Mouse (Mus musculus) cortical plate, adult 2 months (tissue): ENCODE results near the gene Rfx5. TPM values are rescaled to one million over a fixed set of nuclear protein-coding genes. Genes with fewer than 3 reads are reported as not detected.
A peak's percentile ranks its signal among the peaks of the same experiment; 100 is the strongest.
"Not testable (repeated sequence)": the region's sequence is repeated elsewhere in the genome, so short reads cannot be mapped to it uniquely, and the experiment has no call there.

Experiments
- H3K27ac ChIP-seq: fragments of 200-500 bp; 2 replicates; pipeline ENCODE4 v1.5.1; 2012; ENCODE audit warnings: low read length, control low read depth, inconsistent platforms; ENCODE audit not compliant: insufficient read depth
- H3K4me1 ChIP-seq: fragments of 200-500 bp; 2 replicates; pipeline ENCODE4 v1.6.1; 2011; ENCODE audit warnings: low read length; ENCODE audit not compliant: control insufficient read depth, insufficient read depth
- H3K4me3 ChIP-seq: fragments of 200-500 bp; 2 replicates; pipeline ENCODE4 v1.5.1; 2011; ENCODE audit warnings: mild to moderate bottlenecking, low read length, control low read depth; ENCODE audit not compliant: insufficient read depth
- CTCF ChIP-seq: fragments of 200-500 bp; IDR thresholded peaks from 2 replicates; pipeline ENCODE4 v1.5.1; 2011; ENCODE audit warnings: mild to moderate bottlenecking, control low read depth, low read length; ENCODE audit not compliant: insufficient read depth; ENCODE audit errors: extremely low read depth
- POLR2A ChIP-seq: fragments of 200-500 bp; IDR thresholded peaks from 2 replicates; pipeline ENCODE4 v1.6.1; 2011; ENCODE audit warnings: mild to moderate bottlenecking, low read length, control low read depth; ENCODE audit not compliant: insufficient read depth; ENCODE audit errors: extremely low read depth
- polyA plus RNA-seq: library from polyadenylated mRNA; depleted of rRNA; stranded (reverse); fragments of >200 nt; gene quantifications from 2 replicates; pipeline ENCODE4 v1.2.3, GENCODE M21; 2012

The Rfx5 gene
- polyA plus RNA-seq, 1 experiment, result 24.3 TPM

DNA sequence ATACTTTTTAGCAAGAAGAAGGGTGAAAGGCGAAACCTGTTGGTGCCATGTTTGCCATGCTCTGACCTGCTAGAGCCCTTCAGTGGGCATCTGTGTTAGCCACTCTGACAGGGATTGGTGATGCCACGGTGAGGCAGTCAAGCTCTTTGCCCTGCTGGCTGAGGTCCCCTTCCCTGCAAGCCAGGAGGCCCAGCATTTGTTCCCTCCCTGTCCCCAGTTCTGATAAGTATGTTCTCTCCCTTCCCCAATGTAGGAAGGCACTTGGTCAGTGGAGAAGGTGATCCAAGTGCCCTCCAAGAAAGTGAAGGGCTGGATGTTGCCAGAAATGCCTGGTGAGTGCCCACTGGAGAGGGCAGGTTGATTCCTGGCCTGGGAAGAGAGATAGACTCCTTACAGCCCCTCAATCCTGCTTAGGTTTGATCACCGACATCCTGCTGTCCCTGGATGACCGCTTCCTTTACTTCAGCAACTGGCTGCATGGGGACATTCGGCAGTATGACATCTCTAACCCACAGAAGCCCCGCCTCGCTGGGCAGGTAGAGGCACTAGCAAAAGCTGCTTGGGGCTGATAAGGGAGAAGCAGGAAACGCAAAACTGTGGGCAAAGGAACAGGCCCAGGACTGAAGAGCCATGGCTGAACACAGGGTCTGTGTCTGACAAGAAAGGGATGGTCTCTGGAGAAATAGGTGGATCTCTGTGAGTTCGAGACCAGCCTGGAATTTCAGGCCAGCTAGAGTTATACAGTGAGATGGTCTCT, 11.5 kb upstream of the Rfx5 start:
- H3K4me3 ChIP-seq, H3K4me1 ChIP-seq: not testable (repeated sequence)

DNA sequence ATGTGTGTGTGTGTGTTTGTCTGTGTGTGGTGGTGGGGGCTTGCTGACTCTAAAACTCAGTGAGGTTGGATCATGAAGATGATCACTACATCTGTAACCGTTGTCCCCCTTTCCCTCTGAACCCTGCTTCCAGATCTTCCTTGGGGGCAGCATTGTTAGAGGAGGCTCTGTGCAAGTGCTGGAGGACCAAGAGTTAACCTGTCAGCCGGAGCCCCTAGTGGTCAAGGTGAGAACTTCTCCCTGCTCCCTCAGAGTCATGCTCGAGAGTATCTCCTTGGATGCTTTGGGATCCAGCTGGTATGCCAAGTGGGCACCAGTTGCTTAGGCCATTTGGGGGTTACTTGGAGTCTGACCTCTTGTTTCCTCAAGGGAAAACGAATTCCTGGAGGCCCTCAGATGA, 10.2 kb upstream of the Rfx5 start:
- H3K4me1 ChIP-seq, H3K27ac ChIP-seq, H3K4me3 ChIP-seq: not testable (repeated sequence)
- 0 out of 2 replicates have a peak, but pooled peaks have one; percentile 2 for TF ChIP-seq CTCF

More for the DNA sequence above, 11.5 kb upstream of the Rfx5 start:
- not testable (repeated sequence) for H3K27ac ChIP-seq

DNA sequence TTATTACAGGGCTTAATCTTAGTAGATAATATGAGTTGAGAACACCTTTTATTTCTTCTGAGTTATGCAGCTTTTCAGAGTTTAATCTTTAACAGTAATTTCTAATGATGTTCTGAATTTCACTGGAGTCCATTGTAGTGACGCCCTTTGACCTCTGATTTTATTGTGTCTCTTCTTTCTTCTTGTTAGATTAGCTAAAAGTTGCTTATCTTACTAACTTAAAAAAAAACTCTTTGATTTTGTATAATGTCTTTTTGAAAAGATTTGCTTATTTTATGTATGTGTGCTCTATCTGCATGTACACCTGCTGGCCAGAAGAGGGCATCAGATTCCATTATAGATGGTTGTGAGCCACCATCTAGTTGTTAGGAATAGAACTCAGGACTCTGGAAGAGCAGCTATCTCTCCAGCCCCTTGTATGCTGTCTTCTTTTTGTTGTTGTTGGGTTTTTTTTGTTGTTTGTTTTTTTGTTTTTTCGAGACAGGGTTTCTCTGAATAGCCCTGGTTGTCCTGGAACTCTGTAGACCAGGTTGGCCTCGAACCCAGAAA, 5.7 kb upstream of the Rfx5 start:
- no peaks in the 10 kb centered on the region for H3K4me1 ChIP-seq
- TF ChIP-seq CTCF, result peak; percentile 44; the same call in 1 of the 2 replicates
- TF ChIP-seq POLR2A, result no peak
- H3K4me3 ChIP-seq, result no peak overlapping the region
- H3K27ac ChIP-seq, result no peak overlapping the region

DNA sequence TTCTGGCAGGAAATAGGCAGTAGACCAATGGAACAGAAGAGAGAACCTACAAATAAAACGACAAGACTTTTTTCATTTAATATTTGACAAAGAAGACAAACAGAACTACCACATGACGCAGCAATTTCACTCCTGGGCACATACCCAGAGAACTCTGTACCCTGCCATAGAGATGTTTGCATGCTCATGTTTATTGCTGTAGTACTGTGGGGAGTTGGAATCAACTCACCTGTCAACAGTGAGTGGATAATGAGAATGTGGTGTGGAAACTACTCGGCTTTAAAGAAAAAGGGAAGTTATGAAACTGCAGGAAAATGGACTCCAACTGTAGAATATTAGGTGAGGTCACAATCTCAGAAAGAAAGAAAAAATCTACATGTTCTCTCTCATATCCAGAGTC, 4.2 kb upstream of the Rfx5 start:
- TF ChIP-seq CTCF (no peak), POLR2A (no peak)
- no peaks in the 10 kb centered on the region for H3K4me1 ChIP-seq
- no peak overlapping the region for H3K27ac ChIP-seq
- no peak overlapping the region for H3K4me3 ChIP-seq

DNA sequence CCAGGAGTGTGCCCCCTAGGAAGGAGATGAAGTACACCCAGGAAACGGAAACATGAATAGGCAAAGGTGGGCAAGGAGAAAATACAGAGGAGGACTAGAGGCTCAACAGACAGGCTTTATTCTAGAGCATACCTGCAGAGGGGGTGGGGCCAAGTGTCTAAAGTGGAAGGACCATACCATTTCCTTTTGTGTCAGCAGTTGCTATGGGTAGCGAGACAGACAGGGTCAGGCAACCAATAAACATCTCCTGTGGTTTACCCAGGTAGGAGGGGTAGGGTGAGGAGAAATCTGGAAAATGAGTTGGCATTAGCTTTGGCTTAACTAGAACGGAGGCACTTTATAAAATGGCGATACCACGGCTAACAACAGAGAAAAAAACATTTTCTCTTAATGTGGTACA, 1.1 kb upstream of the Rfx5 start:
- Histone ChIP-seq H3K4me1 (0 out of 2 replicates have a peak, but pooled peaks cover 2% of the 10 kb centered on the region), H3K27ac (no peak overlapping the region), H3K4me3 (no peak overlapping the region; the same call in 1 of the 2 replicates)
- TF ChIP-seq POLR2A, result no peak
- no peak for TF ChIP-seq CTCF

DNA sequence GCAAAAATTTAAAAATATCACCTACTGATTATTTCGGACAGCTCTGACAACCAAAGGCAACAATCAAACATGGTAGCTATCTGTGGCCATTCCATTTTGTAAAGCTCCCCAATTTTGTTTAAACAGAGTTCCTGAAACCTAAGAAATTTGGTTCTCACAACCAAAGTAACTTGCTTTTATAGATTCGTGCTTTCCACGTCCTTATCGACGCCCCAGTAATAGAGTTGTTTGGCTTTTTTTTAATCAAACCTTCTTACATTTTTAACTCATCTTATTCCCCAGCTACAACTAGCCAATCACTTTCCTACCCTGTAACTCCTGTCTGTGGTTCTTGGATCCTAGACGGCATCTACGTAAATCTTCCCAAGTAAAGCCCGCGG, 501 bp upstream of the Rfx5 start:
- no peak overlapping the region for H3K27ac ChIP-seq

DNA sequence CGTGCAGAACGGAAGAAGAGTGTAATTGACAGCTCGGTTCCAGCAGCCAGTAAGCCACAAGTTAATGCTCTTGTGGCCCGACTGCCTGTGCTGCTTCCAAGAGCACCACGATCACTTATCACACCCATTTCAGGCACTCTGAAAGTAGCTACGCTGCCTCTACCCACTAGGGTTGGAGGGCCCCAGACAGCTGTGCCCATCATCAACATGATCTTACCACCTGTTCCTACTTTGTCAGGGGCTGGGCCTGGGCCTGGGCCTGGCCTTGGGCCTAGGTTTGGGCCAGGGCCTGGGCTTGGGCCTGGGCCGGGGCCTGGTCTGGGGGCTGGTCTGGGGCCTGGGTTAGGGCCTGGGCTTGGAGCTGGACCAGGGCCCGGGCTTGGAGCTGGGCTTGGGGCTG, 4.4 kb downstream of the Rfx5 start:
- no peak for TF ChIP-seq POLR2A
- no peak for TF ChIP-seq CTCF

More for the DNA sequence above, 501 bp upstream of the Rfx5 start:
- Histone ChIP-seq H3K4me1 (0 out of 2 replicates have a peak, but pooled peaks cover 2% of the 10 kb centered on the region), H3K4me3 (peak overlapping the region; percentile 65)
- TF ChIP-seq CTCF (no peak), POLR2A (no peak)

DNA sequence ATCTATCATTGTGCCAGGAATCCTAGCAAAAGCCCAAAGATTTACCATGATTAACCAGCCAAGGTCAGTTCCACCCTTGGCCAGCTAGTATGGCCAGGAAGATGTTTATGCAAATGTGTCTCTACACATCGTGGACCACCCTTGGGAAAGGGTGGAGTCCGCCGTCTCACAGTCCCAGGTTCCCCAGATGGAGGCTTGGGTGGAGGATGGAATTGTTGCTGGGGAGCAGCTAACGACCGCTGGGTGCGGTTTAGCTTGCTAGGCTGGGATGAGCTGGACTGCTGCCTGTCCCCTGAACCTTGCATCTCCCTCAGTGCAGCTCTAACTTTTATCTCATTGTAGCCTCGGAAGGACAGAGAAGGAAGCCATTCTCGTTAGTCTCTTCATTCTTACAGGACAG, 6.0 kb downstream of the Rfx5 start:
- TF ChIP-seq POLR2A (no peak), CTCF (no peak)

More for the DNA sequence above, 4.4 kb downstream of the Rfx5 start:
- H3K4me1 ChIP-seq, result 0 out of 2 replicates have a peak, but pooled peaks cover 2% of the 10 kb centered on the region
- no peak overlapping the region for H3K4me3 ChIP-seq
- no peak overlapping the region for H3K27ac ChIP-seq

DNA sequence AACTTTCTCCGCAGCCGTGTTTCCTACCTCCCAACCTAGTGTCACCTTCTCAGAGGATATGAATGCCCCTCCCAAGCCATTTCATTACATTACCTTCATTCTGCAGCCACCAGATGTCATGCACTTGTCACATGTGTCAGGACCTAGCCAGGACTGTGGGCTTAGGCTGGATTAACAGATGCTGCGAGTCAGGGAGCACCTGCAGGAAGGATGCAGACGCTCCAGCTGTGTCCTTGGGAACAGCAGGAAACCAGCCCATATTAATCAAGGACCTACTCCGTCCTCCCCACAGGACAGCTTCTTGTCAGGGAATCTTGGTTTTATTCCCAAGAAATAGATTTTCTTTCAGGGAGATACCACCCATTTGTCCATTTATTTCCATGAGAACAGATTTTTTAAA, 6.4 kb downstream of the Rfx5 start:
- TF ChIP-seq POLR2A (no peak), CTCF (no peak)
- Histone ChIP-seq H3K4me3 (no peak overlapping the region), H3K27ac (no peak overlapping the region), H3K4me1 (no peaks in the 10 kb centered on the region)

More for the DNA sequence above, 6.0 kb downstream of the Rfx5 start:
- H3K27ac ChIP-seq, result no peak overlapping the region
- H3K4me1 ChIP-seq, result 0 out of 2 replicates have a peak, but pooled peaks cover 2% of the 10 kb centered on the region
- no peak overlapping the region for H3K4me3 ChIP-seq

DNA sequence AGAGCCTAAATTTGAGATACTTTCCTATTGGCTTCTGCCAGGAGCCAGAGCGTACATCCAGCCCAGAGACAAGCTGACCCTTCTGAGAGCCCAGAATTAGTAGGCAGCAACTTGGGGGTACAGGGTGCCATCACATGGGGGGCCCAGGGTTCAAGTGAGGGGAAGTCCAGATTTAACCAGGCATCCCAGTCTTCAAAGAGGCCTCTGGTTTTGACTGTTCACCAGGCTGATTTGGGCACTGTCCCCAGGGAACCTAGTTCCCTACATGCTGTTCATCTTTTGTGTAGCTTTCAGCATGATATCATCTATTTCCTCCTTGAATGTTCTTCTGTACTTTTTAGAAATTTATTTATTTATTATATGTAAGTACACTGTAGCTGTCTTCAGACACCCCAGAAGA, 11.1 kb downstream of the Rfx5 start:
- TF ChIP-seq CTCF (no peak), POLR2A (no peak)
- no peak overlapping the region for H3K27ac ChIP-seq
- H3K4me1 ChIP-seq, result no peaks in the 10 kb centered on the region
- H3K4me3 ChIP-seq, result no peak overlapping the region

DNA sequence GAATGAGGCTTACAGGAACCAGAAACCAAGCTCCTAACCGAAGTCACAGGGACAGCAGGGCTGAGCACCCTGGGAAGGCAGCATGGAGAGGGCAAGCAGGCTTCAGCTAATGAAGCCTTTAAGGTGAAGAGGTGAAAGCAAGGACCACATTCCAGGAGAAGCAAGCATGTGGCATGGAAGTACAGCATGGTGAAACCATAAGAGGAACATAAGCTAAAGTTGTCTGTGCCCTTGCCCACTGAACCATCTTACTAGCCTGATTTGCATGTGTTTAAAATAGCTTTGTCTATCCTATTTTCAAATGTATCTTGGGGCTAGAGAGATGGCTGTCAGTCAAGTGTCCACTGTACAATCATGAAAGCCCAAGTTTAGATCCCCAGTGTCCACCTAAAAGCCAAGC, 12.0 kb downstream of the Rfx5 start:
- H3K27ac ChIP-seq, result no peak overlapping the region
- no peak for TF ChIP-seq CTCF
- TF ChIP-seq POLR2A, result no peak
- no peak overlapping the region for H3K4me3 ChIP-seq
- H3K4me1 ChIP-seq, result no peaks in the 10 kb centered on the region
